Mouse (Mus musculus) heart, postnatal 0 days (tissue): ENCODE results near the gene Parva. TPM values are rescaled to one million over a fixed set of nuclear protein-coding genes. Genes with fewer than 3 reads are reported as not detected.

Source experiments
- ATAC-seq: fragments of 200-750 bp; cut with Nextera tagmentation; 2 replicates; pipeline ENCODE4 v1.8.0; 2017; ENCODE audit warnings: low read depth, moderate number of reproducible peaks, moderate library complexity; ENCODE audit not compliant: insufficient read depth
- DNase-seq: peaks from one replicate; pipeline ENCODE4 v3.0.0-alpha.2; 2016; ENCODE audit warnings: low spot score
- H3K27ac ChIP-seq: fragments of 300-500 bp; sonication (generic); 2 replicates; pipeline ENCODE4 v1.5.1; 2014; ENCODE audit warnings: low read depth, mild to moderate bottlenecking
- H3K27me3 ChIP-seq: fragments of 300-500 bp; sonication (generic); 2 replicates; pipeline ENCODE4 v1.6.1; 2014; ENCODE audit warnings: low read length, mixed read lengths; ENCODE audit not compliant: control insufficient read depth, insufficient read depth
- H3K36me3 ChIP-seq: fragments of 300-500 bp; sonication (generic); replicated peaks from 2 replicates; pipeline ENCODE4 v1.6.1; 2014; ENCODE audit warnings: low read length, mixed read lengths; ENCODE audit not compliant: control insufficient read depth, insufficient read depth
- H3K4me1 ChIP-seq: fragments of 300-500 bp; sonication (generic); 2 replicates; pipeline ENCODE4 v1.6.1; 2014; ENCODE audit warnings: antibody characterized with exemption; ENCODE audit not compliant: control insufficient read depth, insufficient read depth
- H3K4me2 ChIP-seq: fragments of 300-500 bp; sonication (generic); 2 replicates; pipeline ENCODE4 v1.6.1; 2014; ENCODE audit warnings: low read depth, mild to moderate bottlenecking, low read length, moderate library complexity
- H3K4me3 ChIP-seq: fragments of 300-500 bp; sonication (generic); 2 replicates; pipeline ENCODE4 v1.5.1; 2014; ENCODE audit warnings: low read depth, low read length
- H3K9ac ChIP-seq: fragments of 300-500 bp; sonication (generic); replicated peaks from 2 replicates; pipeline ENCODE4 v1.6.1; 2014; ENCODE audit warnings: low read depth, low read length, mixed read lengths
- H3K9me3 ChIP-seq: fragments of 300-500 bp; sonication (generic); replicated peaks from 2 replicates; pipeline ENCODE4 v1.6.1; 2016; ENCODE audit warnings: low read length; ENCODE audit not compliant: control insufficient read depth
- CTCF ChIP-seq: IDR thresholded peaks from 2 replicates; pipeline ENCODE4 v1.5.1; 2016; ENCODE audit warnings: antibody characterized with exemption, control low read depth, low read depth
- EP300 ChIP-seq: IDR thresholded peaks from 2 replicates; pipeline ENCODE4 v1.6.1; 2016; ENCODE audit warnings: antibody characterized with exemption, low read depth
- WGBS: fragments of 180-500 bp; shearing (Covaris S2); extraction: QIAGEN DNeasy Blood & Tissue Kit; methylation state at CpG from one replicate; pipeline ENCODE4 v1.1.7; 2014; 5-methylcytosine and 5-hydroxymethylcytosine counted together
- polyA plus RNA-seq: library from polyadenylated mRNA; unstranded; fragments of >200 nt; fragmentation: Nextera tagmentation; extraction: Ambion mirVana; gene quantifications from 2 replicates; pipeline ENCODE4 v1.2.1, GENCODE M21; 2015
- total RNA-seq: library from RNA; depleted of rRNA; stranded (reverse); fragments of >200 nt; gene quantifications from 2 replicates; pipeline ENCODE4 v1.2.3, GENCODE M21; 2014; ENCODE audit warnings: low replicate concordance

Parva gene
- total and polyA plus RNA-seq, 2 experiments from 2014 or later: 39.7 to 53.0 TPM

GRCm38 (mm10) chr7:112388363-112388875 is 38.9 kb upstream of the Parva start:
- Histone ChIP-seq H3K4me2 (no peak overlapping the region), H3K27me3 (no peaks in the 10 kb centered on the region), H3K27ac (no peak overlapping the region), H3K4me1 (peaks cover 14% of the 10 kb centered on the region), H3K9ac (no peak overlapping the region), H3K36me3 (no peaks in the 10 kb centered on the region), H3K9me3 (no peaks in the 10 kb centered on the region), H3K4me3 (no peak overlapping the region)
- TF ChIP-seq CTCF (no peak), EP300 (no peak)
- DNase-seq (no peak), ATAC-seq (no peak)
- WGBS: 61% methylated on average over 5 of the region's 5 CpGs

- no peaks in the 10 kb centered on the region for H3K36me3 ChIP-seq
- WGBS: 60% methylated on average over 6 of the region's 6 CpGs
- TF ChIP-seq CTCF (no peak), EP300 (no peak)
Observed at GRCm38 (mm10) chr7:112389611-112390251, 37.6 kb upstream of the Parva start.

GRCm38 (mm10) chr7:112390252-112390936 is 36.9 kb upstream of the Parva start:
- DNase-seq (no peak), ATAC-seq (no peak)
- WGBS: 37% methylated on average over 11 of the region's 11 CpGs
- H3K36me3 ChIP-seq: no peaks in the 10 kb centered on the region
- H3K4me2 ChIP-seq: no peak overlapping the region
- H3K27me3 ChIP-seq: no peaks in the 10 kb centered on the region
- peaks cover 14% of the 10 kb centered on the region for H3K4me1 ChIP-seq
- H3K27ac ChIP-seq: no peak overlapping the region
- TF ChIP-seq CTCF (no peak), EP300 (no peak)
- H3K4me3 ChIP-seq: no peak overlapping the region
- H3K9me3 ChIP-seq: no peaks in the 10 kb centered on the region
- no peak overlapping the region for H3K9ac ChIP-seq

More at GRCm38 (mm10) chr7:112389611-112390251, 37.6 kb upstream of the Parva start:
- DNase-seq (no peak), ATAC-seq (no peak)
- Histone ChIP-seq H3K4me2 (no peak overlapping the region), H3K4me3 (no peak overlapping the region), H3K4me1 (peaks cover 14% of the 10 kb centered on the region), H3K27me3 (no peaks in the 10 kb centered on the region), H3K9me3 (no peaks in the 10 kb centered on the region), H3K27ac (no peak overlapping the region), H3K9ac (no peak overlapping the region)

GRCm38 (mm10) chr7:112390937-112391605 is 36.2 kb upstream of the Parva start:
- Histone ChIP-seq H3K4me2 (no peak overlapping the region), H3K36me3 (no peaks in the 10 kb centered on the region), H3K4me3 (no peak overlapping the region), H3K9me3 (no peaks in the 10 kb centered on the region), H3K4me1 (peaks cover 14% of the 10 kb centered on the region), H3K27me3 (no peaks in the 10 kb centered on the region), H3K27ac (no peak overlapping the region), H3K9ac (no peak overlapping the region)
- WGBS: 41% methylated on average over 6 of the region's 6 CpGs
- no peak for ATAC-seq
- no peak for DNase-seq
- TF ChIP-seq CTCF: no peak

- Histone ChIP-seq H3K9me3 (no peaks in the 10 kb centered on the region), H3K4me2 (no peak overlapping the region), H3K4me3 (no peak overlapping the region), H3K27me3 (no peaks in the 10 kb centered on the region), H3K27ac (no peak overlapping the region), H3K4me1 (no peaks in the 10 kb centered on the region), H3K9ac (no peak overlapping the region), H3K36me3 (no peaks in the 10 kb centered on the region)
- no peak for TF ChIP-seq CTCF
- WGBS: 86% methylated on average over 3 of the region's 3 CpGs
- ATAC-seq (no peak), DNase-seq (no peak)
Observed at GRCm38 (mm10) chr7:112397786-112398185, 29.5 kb upstream of the Parva start.
